Comparison of ENCODE assay signal across 26 mouse cellular contexts in the genomic region with DNA sequence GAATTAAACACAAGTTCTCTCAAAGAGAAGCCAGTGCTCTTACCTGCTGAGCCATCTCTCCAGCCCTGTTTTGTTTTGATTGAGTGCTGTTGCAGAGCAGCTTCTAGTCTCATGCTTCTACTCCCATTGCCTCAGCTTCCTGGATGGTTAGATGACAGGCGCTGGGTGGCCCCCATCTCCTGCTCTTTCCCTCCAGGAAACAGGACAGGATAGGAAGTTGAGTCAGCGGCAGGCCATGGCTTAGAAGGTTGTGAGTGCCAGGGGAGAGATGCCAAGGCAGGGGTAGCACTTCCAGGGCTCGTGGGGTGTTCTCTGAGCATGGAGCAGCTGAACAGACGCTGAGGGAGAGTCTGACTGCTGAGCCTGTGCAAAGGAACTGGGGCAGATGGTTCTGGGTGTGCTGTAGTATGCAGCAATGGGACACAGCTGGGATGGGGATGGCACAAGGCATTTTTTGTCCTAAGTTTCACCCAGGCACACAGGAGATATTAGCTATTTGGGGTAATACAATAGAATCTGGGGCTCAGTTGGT. TPM values are rescaled to one million over a fixed set of nuclear protein-coding genes. Genes with fewer than 3 reads are reported as not detected.
DNase-seq lines count a peak whose midpoint lies in the region; ATAC-seq and TF ChIP-seq lines count a peak whose summit lies in the region.
"Had no signal": no experiment of that assay in that cellular context is flagged by ENCODE, and none has a peak within 500 bp of the region (broad histone marks: within the 10 kb centered on the region; RNA-seq: fewer than 3 reads in every experiment).

No protein-coding gene starts in this region.

- H3K27ac ChIP-seq in limb, embryonic 12.5 days = no peak overlapping the region
- no peak overlapping the region for H3K27ac ChIP-seq in limb, embryonic 10.5 days
- peak overlapping the region; percentile 97 for H3K27ac ChIP-seq in bone marrow macrophage, adult 2 months (ENCODE audit: insufficient read depth, low read depth, low read length)
- no peak overlapping the region for H3K27ac ChIP-seq in forebrain, embryonic 15.5 days (replicated peaks)
- H3K27ac ChIP-seq: forebrain, embryonic 10.5 days; forebrain, embryonic 13.5 days; heart, embryonic 15.5 days; hindbrain, embryonic 14.5 days; hindbrain, postnatal 0 days had no signal

- peaks cover 5% of the 10 kb centered on the region for H3K4me1 ChIP-seq in limb, embryonic 12.5 days (replicated peaks)
- 0 out of 2 replicates have a peak, but pooled peaks cover 4% of the 10 kb centered on the region for H3K4me1 ChIP-seq in limb, embryonic 10.5 days
- H3K4me1 ChIP-seq in bone marrow macrophage, adult 2 months (ENCODE audit: control insufficient read depth, insufficient read depth, low read length) = peaks cover 26% of the 10 kb centered on the region
- peaks cover 24% of the 10 kb centered on the region for H3K4me1 ChIP-seq in forebrain, embryonic 15.5 days
- H3K4me1 ChIP-seq: heart, embryonic 12.5 days had no signal

- 73% methylated on average over 4 of the region's 4 CpGs for WGBS in limb, embryonic 12.5 days
- 75% methylated on average over 4 of the region's 4 CpGs for WGBS in limb, embryonic 10.5 days
- 72% methylated on average over 4 of the region's 4 CpGs for WGBS in forebrain, embryonic 15.5 days

- H3K36me3 ChIP-seq in limb, embryonic 12.5 days = peaks cover 21% of the 10 kb centered on the region
- peaks cover 5% of the 10 kb centered on the region for H3K36me3 ChIP-seq in limb, embryonic 10.5 days
- peaks cover 12% of the 10 kb centered on the region; the same call in 1 of the 2 replicates for H3K36me3 ChIP-seq in forebrain, embryonic 15.5 days

- no peak for TF ChIP-seq POLR2A in bone marrow macrophage, adult 2 months (IDR thresholded peaks at IDR 0.05; ENCODE audit: borderline replicate concordance, low read depth, low read length)

- no peak overlapping the region for H3K4me2 ChIP-seq in limb, embryonic 12.5 days
- H3K4me2 ChIP-seq in forebrain, embryonic 15.5 days (replicated peaks) = no peak overlapping the region
- H3K4me2 ChIP-seq: forebrain, embryonic 13.5 days; heart, embryonic 12.5 days; heart, embryonic 15.5 days; hindbrain, embryonic 14.5 days had no signal

- TF ChIP-seq CTCF in bone marrow macrophage, adult 2 months (IDR thresholded peaks at IDR 0.05; ENCODE audit: low read depth, low read length) = 0 out of 2 replicates have a peak, but pooled peaks have one; percentile 9

- intact Hi-C loops in heart, postnatal 36 days (cut with DNase I) = no loop called here

- H3K27me3 ChIP-seq in limb, embryonic 12.5 days = no peaks in the 10 kb centered on the region; the same call in 1 of the 2 replicates
- peaks cover 30% of the 10 kb centered on the region for H3K27me3 ChIP-seq in limb, embryonic 10.5 days (ENCODE audit: low read depth, poor library complexity, severe bottlenecking)
- H3K27me3 ChIP-seq in forebrain, embryonic 15.5 days = no peaks in the 10 kb centered on the region
- H3K27me3 ChIP-seq: forebrain, embryonic 13.5 days; heart, embryonic 15.5 days had no signal

- no peaks in the 10 kb centered on the region for H3K9me3 ChIP-seq in limb, embryonic 12.5 days
- no peaks in the 10 kb centered on the region for H3K9me3 ChIP-seq in limb, embryonic 10.5 days (replicated peaks)
- H3K9me3 ChIP-seq in forebrain, embryonic 15.5 days = no peaks in the 10 kb centered on the region
- H3K9me3 ChIP-seq: forebrain, embryonic 10.5 days; forebrain, embryonic 13.5 days; heart, embryonic 12.5 days; heart, embryonic 15.5 days had no signal

- DNase-seq in layer of hippocampus, adult 11-12 months (ENCODE audit: low spot score) = peak; percentile 56
- no peak for DNase-seq in layer of hippocampus, adult 9-10 months (ENCODE audit: low spot score)
- no peak for DNase-seq in limb, embryonic 10.5 days (ENCODE audit: low spot score)
- DNase-seq in 3T3-L1 (ENCODE audit: low read depth, low spot score) = peak; percentile 43
- DNase-seq in heart, postnatal 36 days = no peak
- DNase-seq: adrenal gland, adult 2 months; adrenal gland, postnatal 14 days; gastrocnemius, postnatal 25 days; heart, adult 18-20 months; heart, postnatal 10 days; heart, postnatal 4 days had no signal

- no peak overlapping the region for H3K4me3 ChIP-seq in limb, embryonic 12.5 days (replicated peaks)
- H3K4me3 ChIP-seq in limb, embryonic 10.5 days = no peak overlapping the region
- peak overlapping the region; percentile 15 for H3K4me3 ChIP-seq in bone marrow macrophage, adult 2 months (ENCODE audit: insufficient read depth, low read length)
- H3K4me3 ChIP-seq in forebrain, embryonic 15.5 days = no peak overlapping the region
- H3K4me3 ChIP-seq: forebrain, embryonic 10.5 days; forebrain, embryonic 13.5 days; heart, embryonic 12.5 days; heart, embryonic 15.5 days had no signal

- no peak for ATAC-seq in limb, embryonic 12.5 days (ENCODE audit: insufficient number of reproducible peaks, insufficient read depth, low FRiP score, low TSS enrichment, low read depth)
- ATAC-seq in forebrain, embryonic 15.5 days (replicated peaks) = no peak
- ATAC-seq: CD4-positive, CD25-positive, alpha-beta regulatory T cell, adult 4 months; forebrain, embryonic 13.5 days; hindbrain, postnatal 0 days; inflammation-experienced regulatory T-cells, adult 6 months had no signal

- H3K9ac ChIP-seq in limb, embryonic 12.5 days (replicated peaks) = 0 out of 2 replicates have a peak overlapping the region, but pooled peaks have one; percentile 8
- no peak overlapping the region for H3K9ac ChIP-seq in forebrain, embryonic 15.5 days (replicated peaks)
- H3K9ac ChIP-seq: forebrain, embryonic 13.5 days; heart, embryonic 12.5 days; heart, embryonic 15.5 days; hindbrain, embryonic 14.5 days had no signal

RNA-seq across cellular contexts. Expression of gene Slc27a1, which starts 9.2 kb away (rescaled TPM):
- 45.5 and 50.0 TPM in 2 replicates for polyA plus RNA-seq in limb, embryonic 12.5 days (2016; fragmentation: Nextera tagmentation; extraction: Ambion mirVana)
- 21.3 and 28.8 TPM in 2 replicates for polyA plus RNA-seq in limb, embryonic 10.5 days (2016; fragmentation: Nextera tagmentation; extraction: Ambion mirVana)
- 85.4 and 86.3 TPM in 2 replicates for polyA plus RNA-seq in bone marrow macrophage, adult 2 months (2012; ENCODE audit: insufficient read depth, insufficient read length, missing spikeins)
- 100 to 1,000 TPM; 171 to 223 TPM for total RNA-seq in heart, postnatal 36 days (2021)
- 68.5 and 71.8 TPM in 2 replicates for polyA plus RNA-seq in forebrain, embryonic 15.5 days (2015; fragmentation: Nextera tagmentation; extraction: Ambion mirVana)

RNA-seq across cellular contexts. Expression of gene Nxnl1, which starts 11.5 kb away (rescaled TPM):
- not detected in 2 replicates for polyA plus RNA-seq in limb, embryonic 12.5 days (2016; fragmentation: Nextera tagmentation; extraction: Ambion mirVana)
- not detected in 2 replicates for polyA plus RNA-seq in limb, embryonic 10.5 days (2016; fragmentation: Nextera tagmentation; extraction: Ambion mirVana)
- not detected in 2 replicates for polyA plus RNA-seq in bone marrow macrophage, adult 2 months (2012; ENCODE audit: insufficient read depth, insufficient read length, missing spikeins)
- total RNA-seq in heart, postnatal 36 days (2021) = under 1 TPM in 1 of 2 experiments, not detected in 1; 0.19 TPM
- not detected in 2 replicates for polyA plus RNA-seq in forebrain, embryonic 15.5 days (2015; fragmentation: Nextera tagmentation; extraction: Ambion mirVana)
- total RNA-seq: heart, postnatal 4 days; hindbrain, postnatal 0 days had no signal
- polyA plus RNA-seq: brain, embryonic 14.5 days; CD4-positive, CD25-positive, alpha-beta regulatory T cell, adult 4 months; embryonic facial prominence, embryonic 11.5 days; forebrain, embryonic 10.5 days; forebrain, embryonic 13.5 days; heart, embryonic 12.5 days; heart, embryonic 15.5 days; hindbrain, embryonic 11.5 days; hindbrain, postnatal 0 days had no signal

RNA-seq across cellular contexts. Expression of gene Pgls, which starts 14.1 kb away (rescaled TPM):
- polyA plus RNA-seq in limb, embryonic 12.5 days (2016; fragmentation: Nextera tagmentation; extraction: Ambion mirVana) = 228 and 243 TPM in 2 replicates
- 241 and 263 TPM in 2 replicates for polyA plus RNA-seq in limb, embryonic 10.5 days (2016; fragmentation: Nextera tagmentation; extraction: Ambion mirVana)
- 83.5 and 88.9 TPM in 2 replicates for polyA plus RNA-seq in bone marrow macrophage, adult 2 months (2012; ENCODE audit: insufficient read depth, insufficient read length, missing spikeins)
- 10 to 100 TPM; 64.7 to 69.7 TPM for total RNA-seq in heart, postnatal 36 days (2021)
- polyA plus RNA-seq in forebrain, embryonic 15.5 days (2015; fragmentation: Nextera tagmentation; extraction: Ambion mirVana) = 191 TPM in 2 replicates

RNA-seq across cellular contexts. Expression of gene Tmem221, which starts 19.3 kb away (rescaled TPM):
- 0.13 and 0.26 TPM in 2 replicates for polyA plus RNA-seq in limb, embryonic 12.5 days (2016; fragmentation: Nextera tagmentation; extraction: Ambion mirVana)
- 0.29 and 0.45 TPM in 2 replicates for polyA plus RNA-seq in limb, embryonic 10.5 days (2016; fragmentation: Nextera tagmentation; extraction: Ambion mirVana)
- polyA plus RNA-seq in bone marrow macrophage, adult 2 months (2012; ENCODE audit: insufficient read depth, insufficient read length, missing spikeins) = 15.9 and 17.7 TPM in 2 replicates
- under 1 TPM in 1 of 2 experiments, not detected in 1; 0.22 TPM for total RNA-seq in heart, postnatal 36 days (2021)
- polyA plus RNA-seq in forebrain, embryonic 15.5 days (2015; fragmentation: Nextera tagmentation; extraction: Ambion mirVana) = 0.11 and 0.20 TPM in 2 replicates
- total RNA-seq: gastrocnemius, adult 8-10 months; gastrocnemius, postnatal 25 days; heart, postnatal 4 days had no signal
- polyA plus RNA-seq: forebrain, embryonic 13.5 days had no signal

RNA-seq across cellular contexts. Expression of gene Fam129c, which starts 19.5 kb away (rescaled TPM):
- polyA plus RNA-seq in limb, embryonic 12.5 days (2016; fragmentation: Nextera tagmentation; extraction: Ambion mirVana) = 4.6 and 6.6 TPM in 2 replicates
- 2.8 and 4.0 TPM in 2 replicates for polyA plus RNA-seq in limb, embryonic 10.5 days (2016; fragmentation: Nextera tagmentation; extraction: Ambion mirVana)
- 2.5 and 2.7 TPM in 2 replicates for polyA plus RNA-seq in bone marrow macrophage, adult 2 months (2012; ENCODE audit: insufficient read depth, insufficient read length, missing spikeins)
- total RNA-seq in heart, postnatal 36 days (2021) = 1 to 10 TPM in 1 of 2 experiments, under 1 TPM in 1; 0.58 to 1.2 TPM
- 4.9 and 5.5 TPM in 2 replicates for polyA plus RNA-seq in forebrain, embryonic 15.5 days (2015; fragmentation: Nextera tagmentation; extraction: Ambion mirVana)

Comparison
In these comparisons a context has a peak if more than half of its experiments do, and no peak if none do; other contexts are left out.
1. DNase-seq: peak in layer of hippocampus, adult 11-12 months (single experiment) and 3T3-L1 (single experiment); none in layer of hippocampus, adult 9-10 months (single experiment), limb, embryonic 10.5 days (single experiment) and heart, postnatal 36 days (0 of 2).